Comparison of ENCODE assay signal across 10 mouse cellular contexts in genomic region chr13:74121795-74122330, GRCm38 (mm10). TPM values are rescaled to one million over a fixed set of nuclear protein-coding genes. Genes with fewer than 3 reads are reported as not detected.
DNase-seq lines count a peak whose midpoint lies in the region; ATAC-seq and TF ChIP-seq lines count a peak whose summit lies in the region.
"Had no signal": no experiment of that assay in that cellular context is flagged by ENCODE, and none has a peak within 500 bp of the region (broad histone marks: within the 10 kb centered on the region; RNA-seq: fewer than 3 reads in every experiment).

No protein-coding gene starts in this region.

- no peak overlapping the region for H3K9ac ChIP-seq in heart, embryonic 12.5 days
- no peak overlapping the region for H3K9ac ChIP-seq in limb, embryonic 14.5 days (ENCODE audit: low read depth, low read length, severe bottlenecking)
- H3K9ac ChIP-seq in liver, embryonic 12.5 days, result no peak overlapping the region

- peaks cover 71% of the 10 kb centered on the region for H3K27me3 ChIP-seq in heart, embryonic 12.5 days (replicated peaks)
- peaks cover 80% of the 10 kb centered on the region for H3K27me3 ChIP-seq in E14TG2a.4 (ENCODE audit: insufficient read depth, low read length)
- peaks cover 69% of the 10 kb centered on the region for H3K27me3 ChIP-seq in hindbrain, embryonic 10.5 days (ENCODE audit: insufficient read depth, poor library complexity, severe bottlenecking)
- H3K27me3 ChIP-seq in limb, embryonic 14.5 days (ENCODE audit: control insufficient read depth, insufficient read depth, low read length), result peaks cover 48% of the 10 kb centered on the region
- peaks cover 81% of the 10 kb centered on the region for H3K27me3 ChIP-seq in liver, embryonic 12.5 days (replicated peaks)

- H3K36me3 ChIP-seq in heart, embryonic 12.5 days, result no peaks in the 10 kb centered on the region
- H3K36me3 ChIP-seq in E14TG2a.4 (ENCODE audit: insufficient read depth, low read length), result no peaks in the 10 kb centered on the region
- no peaks in the 10 kb centered on the region for H3K36me3 ChIP-seq in hindbrain, embryonic 10.5 days
- H3K36me3 ChIP-seq in limb, embryonic 14.5 days (ENCODE audit: control insufficient read depth, insufficient read depth, low read length), result no peaks in the 10 kb centered on the region
- no peaks in the 10 kb centered on the region for H3K36me3 ChIP-seq in liver, embryonic 12.5 days

- no peak overlapping the region for H3K27ac ChIP-seq in heart, embryonic 12.5 days (ENCODE audit: poor library complexity, severe bottlenecking)
- no peak overlapping the region for H3K27ac ChIP-seq in hindbrain, embryonic 10.5 days
- no peak overlapping the region for H3K27ac ChIP-seq in limb, embryonic 14.5 days (replicated peaks; ENCODE audit: low read depth, low read length)
- no peak overlapping the region for H3K27ac ChIP-seq in liver, embryonic 12.5 days

- ATAC-seq in heart, embryonic 12.5 days (ENCODE audit: insufficient number of reproducible peaks, low FRiP score), result no peak
- no peak for ATAC-seq in limb, embryonic 14.5 days (ENCODE audit: low FRiP score, low read depth)
- no peak for ATAC-seq in liver, embryonic 12.5 days
- ATAC-seq: CD4-positive, CD25-positive, alpha-beta regulatory T cell, adult 4 months had no signal

- no peak for TF ChIP-seq CTCF in E14TG2a.4 (conservative IDR thresholded peaks at IDR 0.05; ENCODE audit: low read length)

- DNase-seq in heart, postnatal 10 days, result no peak
- no peak for DNase-seq in hindbrain, embryonic 10.5 days (ENCODE audit: low spot score)
- no peak for DNase-seq in limb, embryonic 14.5 days (ENCODE audit: low spot score)
- no peak for DNase-seq in cerebellum, adult 8-10 months
- no peak for DNase-seq in spleen, postnatal 10 days (ENCODE audit: low spot score in 2 of 2)

- no peak overlapping the region for H3K4me3 ChIP-seq in heart, embryonic 12.5 days
- H3K4me3 ChIP-seq in E14TG2a.4 (replicated peaks; ENCODE audit: low read length), result peak overlapping the region; percentile 73
- peak overlapping the region; percentile 48; the same call in 1 of the 2 replicates for H3K4me3 ChIP-seq in hindbrain, embryonic 10.5 days
- H3K4me3 ChIP-seq in limb, embryonic 14.5 days (replicated peaks; ENCODE audit: low read length), result peak overlapping the region; percentile 35; the same call in 1 of the 2 replicates
- H3K4me3 ChIP-seq in liver, embryonic 12.5 days, result no peak overlapping the region

- TF ChIP-seq POLR2A in limb, embryonic 14.5 days (IDR thresholded peaks at IDR 0.05; ENCODE audit: borderline replicate concordance, extremely low read depth, insufficient read depth, insufficient read length), result no peak

- H3K4me1 ChIP-seq in heart, embryonic 12.5 days (replicated peaks), result peaks cover 6% of the 10 kb centered on the region; the same call in 1 of the 2 replicates
- peaks cover 9% of the 10 kb centered on the region for H3K4me1 ChIP-seq in E14TG2a.4 (replicated peaks; ENCODE audit: low read depth, low read length)
- H3K4me1 ChIP-seq in hindbrain, embryonic 10.5 days (replicated peaks), result peaks cover 7% of the 10 kb centered on the region
- H3K4me1 ChIP-seq in limb, embryonic 14.5 days (ENCODE audit: control insufficient read depth, insufficient read depth, low read length), result 0 out of 2 replicates have a peak, but pooled peaks cover 5% of the 10 kb centered on the region
- peaks cover 4% of the 10 kb centered on the region; the same call in 1 of the 2 replicates for H3K4me1 ChIP-seq in liver, embryonic 12.5 days

- no peaks in the 10 kb centered on the region for H3K9me3 ChIP-seq in heart, embryonic 12.5 days (replicated peaks)
- no peaks in the 10 kb centered on the region for H3K9me3 ChIP-seq in E14TG2a.4 (ENCODE audit: low read length)
- H3K9me3 ChIP-seq in hindbrain, embryonic 10.5 days, result no peaks in the 10 kb centered on the region
- no peaks in the 10 kb centered on the region for H3K9me3 ChIP-seq in limb, embryonic 14.5 days (ENCODE audit: control insufficient read depth, low read length)
- H3K9me3 ChIP-seq in liver, embryonic 12.5 days (replicated peaks), result no peaks in the 10 kb centered on the region

- peak overlapping the region; percentile 76 for H3K4me2 ChIP-seq in heart, embryonic 12.5 days
- H3K4me2 ChIP-seq in limb, embryonic 14.5 days (replicated peaks; ENCODE audit: low read depth, low read length, severe bottlenecking), result peak overlapping the region; percentile 72; the same call in 1 of the 2 replicates
- H3K4me2 ChIP-seq in liver, embryonic 12.5 days, result no peak overlapping the region

- WGBS in heart, embryonic 12.5 days, result 36% methylated on average over 14 of the region's 14 CpGs
- 35% methylated on average over 14 of the region's 14 CpGs for WGBS in hindbrain, embryonic 10.5 days
- 35% methylated on average over 14 of the region's 14 CpGs for WGBS in limb, embryonic 14.5 days
- 29% methylated on average over 14 of the region's 14 CpGs for WGBS in liver, embryonic 12.5 days (ENCODE audit: insufficient replicate concordance)

- intact Hi-C loops in heart, postnatal 10 days (cut with DNase I), result no loop called here

RNA-seq across cellular contexts. Expression of gene Slc9a3, which starts 0.6 kb away (rescaled TPM):
- not detected in 2 replicates for polyA plus RNA-seq in heart, embryonic 12.5 days (2016; fragmentation: Nextera tagmentation; extraction: Ambion mirVana)
- under 1 TPM; 0.65 to 0.74 TPM for total RNA-seq in heart, postnatal 10 days (2021)
- not detected in 2 replicates for polyA plus RNA-seq in hindbrain, embryonic 10.5 days (2016; fragmentation: Nextera tagmentation; extraction: Ambion mirVana)
- polyA plus RNA-seq in limb, embryonic 14.5 days (2012; rRNA removed), result 0.03 and 0.05 TPM in 2 replicates
- 0.15 TPM in 1 of 2 replicates, not detected in the other for polyA plus RNA-seq in limb, embryonic 14.5 days (2014; fragmentation: Nextera tagmentation; extraction: Ambion mirVana)
- not detected in 2 replicates for polyA plus RNA-seq in liver, embryonic 12.5 days (2016; fragmentation: Nextera tagmentation; extraction: Ambion mirVana)
- total RNA-seq: megakaryocyte progenitor cell, adult 5-6 weeks had no signal
- polyA plus RNA-seq: CD4-positive, CD25-positive, alpha-beta regulatory T cell, adult 4 months had no signal

RNA-seq across cellular contexts. Expression of gene Cep72, which starts 59.8 kb away (rescaled TPM):
- 12.8 and 15.3 TPM in 2 replicates for polyA plus RNA-seq in heart, embryonic 12.5 days (2016; fragmentation: Nextera tagmentation; extraction: Ambion mirVana)
- 1 to 10 TPM; 2.0 to 2.8 TPM for total RNA-seq in heart, postnatal 10 days (2021)
- 17.0 and 22.8 TPM in 2 replicates for polyA plus RNA-seq in hindbrain, embryonic 10.5 days (2016; fragmentation: Nextera tagmentation; extraction: Ambion mirVana)
- 13.6 and 14.3 TPM in 2 replicates for polyA plus RNA-seq in limb, embryonic 14.5 days (2012; rRNA removed)
- 11.2 and 13.5 TPM in 2 replicates for polyA plus RNA-seq in limb, embryonic 14.5 days (2014; fragmentation: Nextera tagmentation; extraction: Ambion mirVana)
- polyA plus RNA-seq in liver, embryonic 12.5 days (2016; fragmentation: Nextera tagmentation; extraction: Ambion mirVana), result 9.1 and 9.4 TPM in 2 replicates

Comparison
In these comparisons a context has a peak if more than half of its experiments do, and no peak if none do; other contexts are left out.
1. H3K4me3 ChIP-seq: peak in E14TG2a.4 (single experiment), hindbrain, embryonic 10.5 days (single experiment) and limb, embryonic 14.5 days (single experiment); none in heart, embryonic 12.5 days (single experiment) and liver, embryonic 12.5 days (single experiment).